Mouse (Mus musculus) gastrocnemius, adult 2 months (tissue): ENCODE results near the gene Olfr796. TPM values are rescaled to one million over a fixed set of nuclear protein-coding genes. Genes with fewer than 3 reads are reported as not detected.

Source experiments
- DNase-seq: peaks from one replicate; pipeline ENCODE4 v3.0.0; 2022
- H3K27ac ChIP-seq: fragments of 200-600 bp; 2 replicates; pipeline ENCODE4 v1.8.1; 2022; ENCODE audit warnings: mild to moderate bottlenecking
- H3K4me3 ChIP-seq: fragments of 200-600 bp; 2 replicates; pipeline ENCODE4 v1.8.1; 2022; ENCODE audit warnings: mild to moderate bottlenecking, moderate library complexity
- CTCF ChIP-seq: fragments of 200-600 bp; IDR thresholded peaks from 2 replicates; pipeline ENCODE4 v1.8.1; 2022; ENCODE audit warnings: antibody characterized with exemption, mild to moderate bottlenecking, moderate library complexity
- intact Hi-C: fragments of 180-260 bp; cut with DNase I; formaldehyde crosslinking; loops from one replicate; pipeline ENCODE4 v1.15.1; 2025
- long read RNA-seq, 2 experiments: library from polyadenylated mRNA; stranded (forward); transcript quantifications; one replicate each; pipeline ENCODE4 v2.0.0; 2021
- microRNA-seq: library from miRNA; unstranded; fragments of <30 nt; microRNA quantifications from one replicate; pipeline ENCODE4 v1.2.0, GENCODE M21; 2021
- total RNA-seq, 2 experiments: library from RNA; stranded (reverse); gene quantifications; 2 replicates each; pipeline ENCODE4 v1.2.3; 2021

Olfr796 gene
- not detected for total RNA-seq
- long read RNA-seq, experiment 1: 0 reads
- long read RNA-seq, experiment 2: 0 reads

DNA sequence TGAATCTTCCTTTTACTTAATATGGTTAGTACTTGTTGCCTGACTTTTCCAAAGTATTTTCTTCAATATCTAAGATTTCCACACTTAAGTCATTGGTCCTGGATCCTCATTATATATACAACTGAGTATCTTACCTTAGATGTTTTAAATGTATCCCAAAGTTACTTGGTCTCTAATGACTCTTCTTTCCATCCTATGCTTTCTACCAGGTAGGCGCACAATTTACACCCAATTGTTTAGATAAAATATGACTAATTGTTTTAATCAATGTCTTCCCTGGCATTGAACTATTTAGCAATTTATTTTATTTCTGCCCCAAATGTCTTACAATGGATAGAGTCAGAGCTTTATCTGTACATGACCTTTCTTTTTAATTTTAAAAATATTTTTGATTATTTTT is at the start of gene Olfr796:
TSS of gene Olfr796 (minus strand) at position 101 of the 400 bp plus-strand sequence.
- intact Hi-C loops: no loop called here

DNA sequence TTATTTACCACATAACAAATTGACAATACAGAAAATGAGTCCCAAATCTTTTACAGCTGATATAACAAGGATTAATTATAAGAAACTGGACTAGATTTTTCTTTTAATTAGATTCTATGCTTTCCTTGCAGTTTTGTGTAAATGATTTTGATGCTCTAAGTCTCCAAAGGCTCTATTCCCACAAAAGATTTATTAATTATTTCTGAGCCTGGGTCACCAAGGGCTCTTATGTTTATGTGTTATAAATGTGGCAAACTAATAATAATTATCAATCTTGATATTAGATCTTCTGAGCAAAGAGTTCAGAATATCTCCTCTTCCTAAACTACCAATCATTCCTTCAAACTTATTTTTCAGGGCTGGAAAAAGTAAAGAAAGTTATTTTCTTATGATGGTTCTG is 45.0 kb upstream of the Olfr796 start, which contains the start of gene Olfr800:
TSS of gene Olfr800 (plus strand) at position 301 of the 400 bp plus-strand sequence.
- DNase-seq: no peak
- H3K4me3 ChIP-seq: no peak within 1 kb of the TSS
- no peak for TF ChIP-seq CTCF
- intact Hi-C loops: no loop called here
- no peak within 1 kb of the TSS for H3K27ac ChIP-seq

More for the DNA sequence above, at the start of gene Olfr796:
- H3K27ac ChIP-seq: no peak within 1 kb of the TSS
- no peak for TF ChIP-seq CTCF
- no peak within 1 kb of the TSS for H3K4me3 ChIP-seq
- DNase-seq: no peak

GRCm38 (mm10) chr10:129651763-129652162 is 39.4 kb upstream of the Olfr796 start:
- Histone ChIP-seq H3K4me3 (no peak overlapping the region), H3K27ac (no peak overlapping the region)
- intact Hi-C loops: no loop called here
- DNase-seq: no peak
- no peak for TF ChIP-seq CTCF

DNA sequence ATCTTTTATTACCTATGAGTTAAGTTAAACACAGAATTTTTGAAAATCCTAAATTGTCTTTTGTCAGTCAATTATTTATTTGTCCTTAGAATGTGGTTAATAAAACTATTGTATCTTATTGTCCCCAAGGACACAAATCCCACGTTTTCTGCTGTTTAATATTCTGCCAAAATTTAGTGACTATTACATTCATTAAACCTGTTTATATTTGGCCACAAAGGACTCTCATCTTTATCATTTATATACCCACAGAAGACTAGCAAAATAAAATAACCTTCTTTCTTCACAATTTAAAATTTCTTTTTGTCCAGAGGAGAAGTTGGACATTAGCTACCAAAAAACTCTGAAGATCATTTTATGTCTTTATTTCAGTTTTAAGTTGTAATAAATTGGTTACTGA is 24.8 kb upstream of the Olfr796 start, which contains the start of gene Olfr799:
TSS of gene Olfr799 (plus strand) at position 301 of the 400 bp plus-strand sequence.
- TF ChIP-seq CTCF: no peak
- DNase-seq: no peak
- intact Hi-C loops: no loop called here
- Histone ChIP-seq H3K27ac (no peak within 1 kb of the TSS), H3K4me3 (no peak within 1 kb of the TSS)

DNA sequence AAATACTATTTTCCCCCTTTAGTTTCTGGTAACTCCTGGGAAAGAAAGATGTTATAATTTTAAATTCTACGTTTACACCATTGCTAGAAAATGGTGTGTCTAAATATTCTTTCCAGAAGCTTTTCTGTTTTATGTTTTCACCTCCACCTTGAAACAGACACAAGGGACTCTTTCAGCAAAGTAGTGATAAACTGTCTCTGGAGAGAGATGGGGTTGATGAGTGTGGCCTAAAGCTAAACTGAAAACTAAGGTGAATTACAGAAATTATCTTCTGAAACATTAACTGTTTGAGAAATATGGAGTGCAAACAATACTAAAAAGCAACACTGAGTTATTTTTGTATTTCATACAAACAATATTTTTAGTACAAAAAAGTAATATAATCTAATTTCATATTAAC is 15.5 kb upstream of the Olfr796 start, which contains the start of gene Olfr798:
TSS of gene Olfr798 (minus strand) at position 101 of the 400 bp plus-strand sequence.
- H3K27ac ChIP-seq: no peak within 1 kb of the TSS

DNA sequence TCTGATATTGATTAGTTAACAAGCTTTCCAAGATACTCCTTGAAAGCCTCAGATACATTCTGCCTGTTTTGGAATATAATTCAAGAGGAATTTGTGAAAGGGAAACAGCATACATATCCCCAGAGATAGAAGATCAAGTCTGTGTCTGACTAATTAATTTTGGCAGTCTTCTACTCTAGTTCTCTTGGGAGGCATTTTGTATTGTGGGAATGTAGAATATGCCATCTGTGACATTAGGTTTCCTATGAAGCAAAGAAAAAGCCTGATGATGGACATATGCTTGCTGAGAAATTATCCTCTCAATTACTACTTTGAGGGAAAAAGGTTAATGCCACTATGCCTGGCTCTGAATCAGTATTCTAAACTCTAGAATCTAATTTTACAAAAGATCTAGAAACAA is 10.9 kb upstream of the Olfr796 start:
- intact Hi-C loops: no loop called here
- DNase-seq: no peak
- no peak overlapping the region for H3K27ac ChIP-seq
- no peak for TF ChIP-seq CTCF
- H3K4me3 ChIP-seq: no peak overlapping the region

More for the DNA sequence above, 15.5 kb upstream of the Olfr796 start, which contains the start of gene Olfr798:
- intact Hi-C loops: no loop called here
- DNase-seq: no peak
- TF ChIP-seq CTCF: no peak
- no peak within 1 kb of the TSS for H3K4me3 ChIP-seq

GRCm38 (mm10) chr10:129621724-129622123 is 9.4 kb upstream of the Olfr796 start:
- Histone ChIP-seq H3K27ac (no peak overlapping the region), H3K4me3 (no peak overlapping the region)
- DNase-seq: no peak
- TF ChIP-seq CTCF: no peak
- intact Hi-C loops: no loop called here

GRCm38 (mm10) chr10:129577066-129577465 is 35.3 kb downstream of the Olfr796 start:
- DNase-seq: no peak
- H3K4me3 ChIP-seq: no peak overlapping the region
- intact Hi-C loops: no loop called here
- no peak for TF ChIP-seq CTCF
- no peak overlapping the region for H3K27ac ChIP-seq

DNA sequence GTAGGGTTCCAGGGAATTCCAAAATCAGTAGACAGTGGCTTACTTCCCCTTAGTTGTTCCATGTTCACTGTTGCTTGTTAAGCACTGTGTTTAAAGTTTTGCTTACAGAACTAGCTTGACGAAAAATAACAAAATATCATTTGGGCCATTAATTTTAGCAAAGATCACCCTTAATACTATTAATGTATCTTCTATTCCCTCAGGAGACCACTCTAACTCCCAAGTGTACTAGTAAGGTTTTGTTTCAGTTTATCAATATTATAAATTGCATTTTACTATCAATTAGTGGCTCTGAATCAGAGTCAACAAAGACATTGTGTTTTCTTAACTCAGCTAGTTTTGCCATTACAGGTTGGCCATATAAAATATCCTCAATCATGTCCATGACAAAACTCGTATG is 45.0 kb downstream of the Olfr796 start, which contains the start of gene Olfr794:
TSS of gene Olfr794 (plus strand) at position 301 of the 400 bp plus-strand sequence.
- no peak for DNase-seq
- intact Hi-C loops: no loop called here
- TF ChIP-seq CTCF: no peak
- H3K27ac ChIP-seq: no peak within 1 kb of the TSS
- H3K4me3 ChIP-seq: no peak within 1 kb of the TSS

Small RNA genes within 50 kb of the gene (microRNA-seq; reads per million reads assigned to microRNA genes)
- not detected for gene Gm23252

Other genes starting within 250 kb of the Olfr796 start
- gene Olfr784, start 228.5 kb downstream of the Olfr796 start, total RNA-seq: not detected
- gene Olfr785, start 207.1 kb downstream of the Olfr796 start, total RNA-seq: not detected
- not detected for gene Olfr786, start 185.3 kb downstream of the Olfr796 start, total RNA-seq
- not detected for gene Olfr787, start 150.7 kb downstream of the Olfr796 start, total RNA-seq
- not detected for gene Olfr788, start 141.6 kb downstream of the Olfr796 start, total RNA-seq
- gene Olfr789, start 127.8 kb downstream of the Olfr796 start, total RNA-seq: not detected
- not detected for gene Olfr790, start 114.1 kb downstream of the Olfr796 start, total RNA-seq
- not detected for gene Olfr791, start 90.8 kb downstream of the Olfr796 start, total RNA-seq
- not detected for gene Olfr792, start 73.4 kb downstream of the Olfr796 start, total RNA-seq
- not detected for gene Olfr794, start 44.9 kb downstream of the Olfr796 start, total RNA-seq
- not detected for gene Olfr798, start 15.4 kb upstream of the Olfr796 start, total RNA-seq
- gene Olfr799, start 24.9 kb upstream of the Olfr796 start, total RNA-seq: not detected
- gene Olfr800, start 45.1 kb upstream of the Olfr796 start, total RNA-seq: not detected
- not detected for gene Olfr801, start 61.3 kb upstream of the Olfr796 start, total RNA-seq
- not detected for gene Olfr802, start 75.6 kb upstream of the Olfr796 start, total RNA-seq
- not detected for gene Olfr803, start 81.7 kb upstream of the Olfr796 start, total RNA-seq
- not detected for gene Olfr804, start 90.6 kb upstream of the Olfr796 start, total RNA-seq
- gene Olfr805, start 116.8 kb upstream of the Olfr796 start, total RNA-seq: not detected
- not detected for gene Olfr806, start 129.4 kb upstream of the Olfr796 start, total RNA-seq
- gene Olfr807, start 145.2 kb upstream of the Olfr796 start, total RNA-seq: not detected
- gene Olfr808, start 152.9 kb upstream of the Olfr796 start, total RNA-seq: not detected
- gene Olfr809, start 162.1 kb upstream of the Olfr796 start, total RNA-seq: not detected
- not detected for gene Olfr810, start 182.3 kb upstream of the Olfr796 start, total RNA-seq
- gene Olfr811, start 191.8 kb upstream of the Olfr796 start, total RNA-seq: not detected
- gene Olfr812, start 233.5 kb upstream of the Olfr796 start, total RNA-seq: not detected
- gene Olfr813, start 242.8 kb upstream of the Olfr796 start, total RNA-seq: not detected